Mouse (Mus musculus): ENCODE measurements around the gene Galk2. TPM values are rescaled to one million over a fixed set of nuclear protein-coding genes. Genes with fewer than 3 reads are reported as not detected.

The Galk2 gene
- polyA plus RNA-seq, 1 experiment from 2014 or later = 39.3 TPM

DNA sequence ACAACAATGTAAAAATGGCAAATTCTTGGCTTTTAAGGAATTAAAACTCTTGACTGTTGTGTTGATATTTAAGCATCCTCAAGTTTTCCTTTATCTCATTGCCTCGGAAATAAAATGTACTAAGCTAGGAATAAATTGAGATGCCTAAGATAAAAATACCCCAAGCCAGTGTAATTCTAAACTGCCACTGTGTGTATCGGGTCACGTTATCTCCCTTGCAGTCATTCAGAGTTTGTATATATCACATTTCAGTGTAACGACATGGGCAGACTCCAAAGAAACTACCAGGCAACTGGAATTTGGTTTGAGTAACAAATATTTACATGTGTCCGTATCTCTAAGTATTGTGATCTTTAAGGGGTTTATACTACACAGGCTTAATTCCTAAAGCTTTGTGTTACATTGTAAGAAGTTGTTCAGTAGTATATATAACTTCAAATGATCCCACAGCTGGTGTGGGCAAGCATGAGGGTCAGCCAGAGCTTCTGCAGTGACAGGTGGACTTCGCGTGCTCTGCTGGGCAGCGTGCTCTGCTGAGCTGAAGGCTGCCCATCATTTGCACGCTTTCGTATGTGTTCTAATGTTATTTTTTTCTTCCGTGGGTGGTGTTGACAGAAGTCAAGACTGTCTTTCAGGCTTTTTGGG, 57.9 kb downstream of the Galk2 start:
- H3K27me3 ChIP-seq (ENCODE audit: insufficient read depth, low read length) = no peaks in the 10 kb centered on the region
- no peak overlapping the region for H3K4me3 ChIP-seq (ENCODE audit: low read depth, low read length)
- no peaks in the 10 kb centered on the region for H3K36me3 ChIP-seq (ENCODE audit: insufficient read depth)
- ATAC-seq (ENCODE audit: insufficient read depth) (peak; percentile 69), DNase-seq (peak; percentile 19)
- H3K27ac ChIP-seq (ENCODE audit: low read depth) = no peak overlapping the region
- no peaks in the 10 kb centered on the region for H3K9me3 ChIP-seq (ENCODE audit: low read depth, low read length)
- no peak for TF ChIP-seq CTCF (IDR thresholded peaks at IDR 0.05; ENCODE audit: low read depth)
- H3K4me2 ChIP-seq = no peak overlapping the region
- WGBS = 23% methylated on average over 11 of the region's 11 CpGs
- H3K9ac ChIP-seq = no peak overlapping the region
- no peaks in the 10 kb centered on the region for H3K4me1 ChIP-seq (ENCODE audit: insufficient read depth)

DNA sequence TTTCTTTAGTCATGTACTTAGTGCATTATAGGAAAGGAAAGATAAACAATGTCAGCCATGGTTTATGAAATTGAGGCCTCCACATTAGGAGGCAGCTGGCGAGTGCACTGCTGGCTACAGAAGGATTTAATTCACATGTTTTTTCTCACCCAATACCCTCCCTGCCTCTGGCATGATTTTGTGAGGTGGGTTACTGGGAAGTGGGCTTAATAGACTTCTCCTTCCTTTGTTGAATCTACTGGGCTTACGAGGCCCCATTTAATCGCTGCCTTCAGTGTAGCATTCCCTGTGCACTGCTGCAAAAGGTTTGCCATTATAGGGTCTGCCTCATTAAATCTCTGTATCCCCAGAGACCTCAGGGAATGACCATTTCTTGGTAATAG, 58.4 kb downstream of the Galk2 start:
- WGBS = 49% methylated on average over 3 of the region's 3 CpGs
- no peak overlapping the region for H3K4me3 ChIP-seq (ENCODE audit: low read depth, low read length)
- no peaks in the 10 kb centered on the region for H3K4me1 ChIP-seq (ENCODE audit: insufficient read depth)
- H3K36me3 ChIP-seq (ENCODE audit: insufficient read depth) = no peaks in the 10 kb centered on the region
- DNase-seq = no peak
- H3K27ac ChIP-seq (ENCODE audit: low read depth) = no peak overlapping the region
- H3K27me3 ChIP-seq (ENCODE audit: insufficient read depth, low read length) = no peaks in the 10 kb centered on the region
- H3K4me2 ChIP-seq = no peak overlapping the region
- no peak for TF ChIP-seq CTCF (IDR thresholded peaks at IDR 0.05; ENCODE audit: low read depth)
- H3K9ac ChIP-seq = no peak overlapping the region
- ATAC-seq (ENCODE audit: insufficient read depth) = peak; percentile 62; the same call in 1 of the 2 replicates
- no peaks in the 10 kb centered on the region for H3K9me3 ChIP-seq (ENCODE audit: low read depth, low read length)

DNA sequence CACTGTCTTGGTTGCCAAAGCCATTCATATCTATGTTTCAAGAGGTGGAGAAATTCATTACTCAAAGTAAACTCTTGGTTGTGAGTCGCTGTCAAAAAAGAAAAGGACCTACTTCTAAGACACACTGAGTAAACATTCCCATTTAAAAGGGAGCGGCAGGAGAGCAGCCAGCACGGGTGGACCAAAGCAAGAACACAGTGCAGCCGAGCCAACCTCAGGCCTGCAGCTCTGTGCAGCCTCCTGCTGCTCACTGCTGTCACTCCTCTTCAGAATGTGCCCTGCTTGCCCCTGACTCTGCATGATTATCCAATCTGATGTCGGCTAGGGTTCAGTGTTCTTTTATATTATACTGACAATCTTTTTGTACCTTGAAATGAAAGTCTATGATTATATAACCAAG, 62.4 kb downstream of the Galk2 start:
- H3K27ac ChIP-seq (ENCODE audit: low read depth) = no peak overlapping the region
- no peak overlapping the region for H3K4me3 ChIP-seq (ENCODE audit: low read depth, low read length)
- no peak overlapping the region for H3K9ac ChIP-seq
- H3K36me3 ChIP-seq (ENCODE audit: insufficient read depth) = no peaks in the 10 kb centered on the region
- no peak overlapping the region for H3K4me2 ChIP-seq
- peak; percentile 9 for DNase-seq
- 45% methylated on average over 5 of the region's 5 CpGs for WGBS
- TF ChIP-seq CTCF (IDR thresholded peaks at IDR 0.05; ENCODE audit: low read depth) = no peak
- H3K27me3 ChIP-seq (ENCODE audit: insufficient read depth, low read length) = no peaks in the 10 kb centered on the region
- H3K9me3 ChIP-seq (ENCODE audit: low read depth, low read length) = no peaks in the 10 kb centered on the region
- no peak; the same call in 1 of the 2 replicates for ATAC-seq (ENCODE audit: insufficient read depth)
- H3K4me1 ChIP-seq (ENCODE audit: insufficient read depth) = no peaks in the 10 kb centered on the region

DNA sequence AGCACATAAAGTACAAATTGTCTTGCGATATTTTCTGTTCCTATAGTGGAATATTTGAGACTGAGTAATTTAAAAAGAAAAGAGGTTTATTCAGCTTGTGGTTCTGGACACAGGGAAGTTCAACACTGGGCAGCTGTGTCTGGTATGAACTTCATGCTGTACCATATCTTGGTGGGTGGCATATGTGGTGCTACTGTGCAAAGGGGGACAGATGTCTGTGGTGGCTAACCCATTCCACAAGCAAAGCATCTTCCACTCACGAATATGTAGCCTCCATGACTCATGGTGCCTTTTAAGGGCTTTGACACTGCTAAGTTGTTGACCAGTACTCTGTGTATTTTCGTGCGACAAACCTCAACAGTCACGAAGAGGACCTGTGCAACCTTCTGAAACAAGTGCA, 63.2 kb downstream of the Galk2 start:
- no peak overlapping the region for H3K27ac ChIP-seq (ENCODE audit: low read depth)
- no peaks in the 10 kb centered on the region for H3K9me3 ChIP-seq (ENCODE audit: low read depth, low read length)
- WGBS = 80% methylated on average over 5 of the region's 5 CpGs
- no peak for DNase-seq
- no peaks in the 10 kb centered on the region for H3K36me3 ChIP-seq (ENCODE audit: insufficient read depth)
- H3K4me2 ChIP-seq = no peak overlapping the region
- no peaks in the 10 kb centered on the region for H3K27me3 ChIP-seq (ENCODE audit: insufficient read depth, low read length)
- no peak overlapping the region for H3K4me3 ChIP-seq (ENCODE audit: low read depth, low read length)
- no peaks in the 10 kb centered on the region for H3K4me1 ChIP-seq (ENCODE audit: insufficient read depth)
- no peak overlapping the region for H3K9ac ChIP-seq
- no peak for ATAC-seq (ENCODE audit: insufficient read depth)
- no peak for TF ChIP-seq CTCF (IDR thresholded peaks at IDR 0.05; ENCODE audit: low read depth)

DNA sequence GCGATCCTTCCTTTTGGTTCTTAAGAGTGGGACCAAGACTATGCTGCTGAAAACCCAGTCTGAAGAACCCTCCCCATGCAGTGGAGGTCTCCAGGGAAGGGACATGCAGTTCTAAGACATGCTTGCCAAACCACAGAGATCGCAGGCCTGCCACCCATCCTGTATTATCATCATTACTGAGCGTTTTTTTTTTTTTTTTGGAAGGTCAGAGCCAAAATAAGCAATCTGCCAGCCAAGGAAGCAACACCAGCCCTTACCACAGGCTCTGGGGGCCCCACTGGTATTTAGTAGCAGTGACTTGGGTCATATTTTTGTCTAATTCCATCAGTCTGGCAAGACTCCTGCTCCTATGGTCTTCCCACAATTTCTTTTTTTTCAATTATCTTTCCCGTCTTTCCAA, 64.0 kb downstream of the Galk2 start:
- no peak overlapping the region for H3K9ac ChIP-seq
- H3K4me1 ChIP-seq (ENCODE audit: insufficient read depth) = no peaks in the 10 kb centered on the region
- H3K4me3 ChIP-seq (ENCODE audit: low read depth, low read length) = no peak overlapping the region
- H3K36me3 ChIP-seq (ENCODE audit: insufficient read depth) = no peaks in the 10 kb centered on the region
- ATAC-seq (ENCODE audit: insufficient read depth) = no peak
- H3K27me3 ChIP-seq (ENCODE audit: insufficient read depth, low read length) = no peaks in the 10 kb centered on the region
- no peak overlapping the region for H3K27ac ChIP-seq (ENCODE audit: low read depth)
- no peak for TF ChIP-seq CTCF (IDR thresholded peaks at IDR 0.05; ENCODE audit: low read depth)
- H3K9me3 ChIP-seq (ENCODE audit: low read depth, low read length) = no peaks in the 10 kb centered on the region
- whole genome bisulfite sequencing = 64% methylated on average over 4 of the region's 4 CpGs
- no peak overlapping the region for H3K4me2 ChIP-seq
- DNase-seq = no peak

DNA sequence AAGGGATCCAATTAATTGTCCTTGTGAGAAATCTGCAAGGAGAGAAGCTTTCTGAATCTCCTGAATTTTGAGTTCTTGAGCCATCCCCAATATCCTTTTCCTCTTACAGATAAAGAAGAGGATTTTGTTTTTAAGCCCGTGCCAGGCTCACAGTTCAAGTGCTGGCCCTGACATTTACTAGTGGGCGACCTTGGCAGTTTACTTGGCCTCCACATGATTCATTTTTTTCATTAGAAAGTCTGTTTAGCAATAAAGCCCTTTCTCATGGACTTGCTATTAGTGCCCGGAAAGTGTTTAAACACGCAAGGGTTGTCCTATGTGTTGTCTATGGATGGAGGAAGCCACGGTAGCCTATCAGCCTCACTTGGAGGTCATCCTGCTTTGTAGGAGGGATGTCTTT, 64.4 kb downstream of the Galk2 start:
- H3K27ac ChIP-seq (ENCODE audit: low read depth) = no peak overlapping the region
- WGBS = 84% methylated on average over 5 of the region's 5 CpGs
- TF ChIP-seq CTCF (IDR thresholded peaks at IDR 0.05; ENCODE audit: low read depth) = no peak
- ATAC-seq (ENCODE audit: insufficient read depth) = no peak
- no peak overlapping the region for H3K4me3 ChIP-seq (ENCODE audit: low read depth, low read length)
- no peak overlapping the region for H3K4me2 ChIP-seq
- H3K36me3 ChIP-seq (ENCODE audit: insufficient read depth) = no peaks in the 10 kb centered on the region
- H3K9me3 ChIP-seq (ENCODE audit: low read depth, low read length) = no peaks in the 10 kb centered on the region
- H3K4me1 ChIP-seq (ENCODE audit: insufficient read depth) = no peaks in the 10 kb centered on the region
- H3K27me3 ChIP-seq (ENCODE audit: insufficient read depth, low read length) = no peaks in the 10 kb centered on the region
- H3K9ac ChIP-seq = no peak overlapping the region
- DNase-seq = no peak

DNA sequence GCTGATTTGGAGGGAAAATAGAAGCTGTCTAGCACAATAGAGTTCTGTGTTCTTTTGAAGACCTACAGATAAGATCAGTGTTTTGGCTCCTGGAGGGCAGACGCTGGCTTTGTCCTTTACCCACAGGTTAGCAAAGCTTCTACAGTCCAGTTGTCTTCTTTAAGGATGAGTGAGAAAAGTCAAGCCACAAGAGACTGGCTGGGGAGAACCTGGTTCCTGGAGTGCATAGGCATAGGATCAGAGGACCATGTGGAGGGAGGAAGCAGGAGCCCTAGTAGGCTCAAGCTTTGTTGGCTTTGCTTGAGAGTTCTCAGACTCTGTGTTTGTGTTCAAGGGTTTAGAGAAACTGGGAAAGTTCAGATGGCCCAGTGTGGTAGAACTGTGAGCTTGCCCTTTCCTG, 65.6 kb downstream of the Galk2 start:
- no peak overlapping the region for H3K4me3 ChIP-seq (ENCODE audit: low read depth, low read length)
- no peak overlapping the region for H3K9ac ChIP-seq
- DNase-seq = no peak
- TF ChIP-seq CTCF (IDR thresholded peaks at IDR 0.05; ENCODE audit: low read depth) = no peak
- H3K36me3 ChIP-seq (ENCODE audit: insufficient read depth) = no peaks in the 10 kb centered on the region
- H3K4me2 ChIP-seq = no peak overlapping the region
- WGBS = 58% methylated on average over 1 of the region's 1 CpGs
- no peaks in the 10 kb centered on the region for H3K9me3 ChIP-seq (ENCODE audit: low read depth, low read length)
- no peak for ATAC-seq (ENCODE audit: insufficient read depth)
- no peaks in the 10 kb centered on the region for H3K27me3 ChIP-seq (ENCODE audit: insufficient read depth, low read length)
- H3K4me1 ChIP-seq (ENCODE audit: insufficient read depth) = no peaks in the 10 kb centered on the region
- no peak overlapping the region for H3K27ac ChIP-seq (ENCODE audit: low read depth)

DNA sequence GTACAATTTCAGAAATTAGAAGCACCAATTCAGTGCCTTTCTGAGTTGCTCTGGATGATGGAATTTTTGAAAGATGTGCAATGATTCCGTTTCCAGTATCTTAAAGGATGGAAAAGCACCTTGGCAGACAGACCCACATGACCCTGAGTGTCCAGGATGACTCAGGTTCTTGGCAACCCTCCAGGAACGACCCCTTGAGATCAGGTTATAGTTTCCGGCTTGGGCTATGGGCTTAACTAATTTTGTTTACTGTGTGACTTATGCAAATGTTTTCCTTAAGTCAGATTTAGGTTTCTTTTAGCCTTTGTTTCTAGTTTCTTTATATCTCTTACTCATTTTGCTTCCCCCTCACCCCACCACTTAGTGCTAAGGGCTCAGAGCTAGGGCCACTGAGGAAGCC, 66.2 kb downstream of the Galk2 start:
- Histone ChIP-seq H3K36me3 (ENCODE audit: insufficient read depth) (no peaks in the 10 kb centered on the region), H3K4me2 (no peak overlapping the region), H3K27ac (ENCODE audit: low read depth) (no peak overlapping the region), H3K9ac (no peak overlapping the region), H3K4me3 (ENCODE audit: low read depth, low read length) (no peak overlapping the region), H3K4me1 (ENCODE audit: insufficient read depth) (no peaks in the 10 kb centered on the region), H3K27me3 (ENCODE audit: insufficient read depth, low read length) (no peaks in the 10 kb centered on the region), H3K9me3 (ENCODE audit: low read depth, low read length) (no peaks in the 10 kb centered on the region)
- ATAC-seq (ENCODE audit: insufficient read depth) (no peak), DNase-seq (no peak)
- TF ChIP-seq CTCF (IDR thresholded peaks at IDR 0.05; ENCODE audit: low read depth) = no peak
- 56% methylated on average over 3 of the region's 3 CpGs for WGBS

All from lung, embryonic 14.5 days (tissue).